Mouse (Mus musculus) hindbrain, embryonic 16.5 days (tissue): ENCODE results near the gene Zfp282. TPM values are rescaled to one million over a fixed set of nuclear protein-coding genes. Genes with fewer than 3 reads are reported as not detected.

Source experiments
- ATAC-seq: fragments of 200-750 bp; cut with Nextera tagmentation; 2 replicates; pipeline ENCODE4 v1.8.0; 2017; ENCODE audit warnings: moderate TSS enrichment, moderate library complexity
- H3K27ac ChIP-seq: fragments of 300-500 bp; sonication (generic); 2 replicates; pipeline ENCODE4 v1.5.1; 2014; ENCODE audit warnings: low read depth, mild to moderate bottlenecking, control low read depth, low read length, moderate library complexity
- H3K27me3 ChIP-seq: fragments of 300-500 bp; sonication (generic); replicated peaks from 2 replicates; pipeline ENCODE4 v1.6.1; 2014; ENCODE audit warnings: low read length; ENCODE audit not compliant: control insufficient read depth, insufficient read depth
- H3K36me3 ChIP-seq: fragments of 300-500 bp; sonication (generic); 2 replicates; pipeline ENCODE4 v1.6.1; 2014; ENCODE audit warnings: mild to moderate bottlenecking, low read length, moderate library complexity, mixed read lengths; ENCODE audit not compliant: control insufficient read depth, insufficient read depth
- H3K4me1 ChIP-seq: fragments of 300-500 bp; sonication (generic); 2 replicates; pipeline ENCODE4 v1.6.1; 2014; ENCODE audit warnings: low read depth, low read length; ENCODE audit not compliant: control insufficient read depth, insufficient read depth
- H3K4me2 ChIP-seq: fragments of 300-500 bp; sonication (generic); 2 replicates; pipeline ENCODE4 v1.6.1; 2014; ENCODE audit warnings: mild to moderate bottlenecking, low read length, control low read depth, moderate library complexity
- H3K4me3 ChIP-seq: fragments of 300-500 bp; sonication (generic); 2 replicates; pipeline ENCODE4 v1.5.1; 2014; ENCODE audit warnings: mild to moderate bottlenecking, low read length, control low read depth, moderate library complexity
- H3K9ac ChIP-seq: fragments of 300-500 bp; sonication (generic); 2 replicates; pipeline ENCODE4 v1.6.1; 2014; ENCODE audit warnings: low read depth, mild to moderate bottlenecking, control low read depth, low read length, moderate library complexity
- H3K9me3 ChIP-seq: fragments of 300-500 bp; sonication (generic); 2 replicates; pipeline ENCODE4 v1.6.1; 2014; ENCODE audit warnings: mild to moderate bottlenecking, low read length, moderate library complexity; ENCODE audit not compliant: control insufficient read depth
- WGBS: fragments of 180-500 bp; shearing (Covaris S2); extraction: QIAGEN DNeasy Blood & Tissue Kit; methylation state at CpG from one replicate; pipeline ENCODE4 v1.1.7; 2014; 5-methylcytosine and 5-hydroxymethylcytosine counted together
- polyA plus RNA-seq: library from polyadenylated mRNA; unstranded; fragments of >200 nt; fragmentation: Nextera tagmentation; extraction: Ambion mirVana; gene quantifications from 2 replicates; pipeline ENCODE4 v1.2.1, GENCODE M21; 2015

Gene Zfp282
- 20.9 and 22.9 TPM in 2 replicates for polyA plus RNA-seq

- H3K4me2 ChIP-seq: peak within 1 kb of the TSS; percentile 75
- no peaks in the 10 kb centered on the region for H3K9me3 ChIP-seq
- peaks cover 10% of the 10 kb centered on the region for H3K36me3 ChIP-seq
- H3K4me3 ChIP-seq: peak within 1 kb of the TSS; percentile 89
- ATAC-seq: no peak
- peaks cover 16% of the 10 kb centered on the region for H3K4me1 ChIP-seq
- no peaks in the 10 kb centered on the region for H3K27me3 ChIP-seq
- H3K27ac ChIP-seq: peak within 1 kb of the TSS; percentile 96
- peak within 1 kb of the TSS; percentile 97 for H3K9ac ChIP-seq
- 6% methylated on average over 9 of the region's 9 CpGs for WGBS
Observed at GRCm38 (mm10) chr6:47877058-47877457, at the start of gene Zfp282. TSS of gene Zfp282 (plus strand) at chr6:47877204.

DNA sequence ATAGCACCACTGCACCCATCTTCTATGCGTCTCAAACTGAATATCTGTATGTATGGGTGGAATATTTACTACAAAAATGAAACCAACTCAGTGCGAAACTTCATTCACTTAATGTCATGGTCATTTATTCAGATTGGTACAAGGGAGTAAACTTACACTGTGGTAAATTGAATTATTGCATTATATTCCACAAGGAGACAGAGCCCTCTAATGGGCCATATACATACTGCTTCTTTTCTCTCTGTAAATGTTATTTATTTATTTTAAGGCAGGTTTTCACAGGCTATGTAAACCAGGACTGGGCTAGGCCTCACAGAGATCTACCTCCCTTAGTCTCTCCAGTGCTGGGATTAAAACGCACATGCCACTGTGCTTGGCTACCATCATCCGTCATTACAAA, 49.5 kb upstream of the Zfp282 start:
- no peak overlapping the region for H3K4me2 ChIP-seq
- H3K27me3 ChIP-seq: no peaks in the 10 kb centered on the region
- no peak overlapping the region for H3K9ac ChIP-seq
- peaks cover 13% of the 10 kb centered on the region for H3K4me1 ChIP-seq
- ATAC-seq: no peak
- H3K9me3 ChIP-seq: no peaks in the 10 kb centered on the region
- no peak overlapping the region for H3K4me3 ChIP-seq
- H3K36me3 ChIP-seq: peaks cover 17% of the 10 kb centered on the region
- 90% methylated on average over 4 of the region's 4 CpGs for WGBS
- no peak overlapping the region for H3K27ac ChIP-seq

DNA sequence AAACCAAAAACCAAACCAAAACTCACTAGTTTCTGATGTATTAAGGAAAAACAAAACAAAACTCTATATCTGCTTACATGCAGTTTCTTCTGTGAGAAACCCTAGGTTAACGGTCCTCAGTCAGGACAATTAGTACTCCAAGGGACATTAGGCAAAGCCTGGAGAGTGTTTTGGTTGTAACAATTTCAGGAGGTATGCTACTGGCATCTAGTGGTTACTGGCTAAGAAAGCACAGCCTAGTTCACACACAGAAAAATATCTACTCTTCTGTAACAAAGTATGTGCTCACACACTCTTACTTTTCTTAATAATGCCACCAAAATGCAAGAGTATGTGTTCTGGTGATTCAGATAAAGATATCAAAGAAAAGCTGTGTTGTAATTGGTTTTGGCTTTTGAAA, 48.1 kb upstream of the Zfp282 start:
- Histone ChIP-seq H3K4me3 (peak overlapping the region; percentile 94), H3K9ac (no peak overlapping the region), H3K27me3 (no peaks in the 10 kb centered on the region; the same call in 1 of the 2 replicates), H3K9me3 (no peaks in the 10 kb centered on the region), H3K36me3 (peaks cover 8% of the 10 kb centered on the region), H3K4me2 (peak overlapping the region; percentile 57), H3K27ac (no peak overlapping the region), H3K4me1 (peaks cover 13% of the 10 kb centered on the region)
- ATAC-seq: no peak
- 16% methylated on average over 1 of the region's 1 CpGs for WGBS

- peak; percentile 95 for ATAC-seq
- Histone ChIP-seq H3K36me3 (no peaks in the 10 kb centered on the region; the same call in 1 of the 2 replicates), H3K4me2 (peak within 1 kb of the TSS; percentile 57), H3K27ac (peak within 1 kb of the TSS; percentile 96), H3K4me3 (peak within 1 kb of the TSS; percentile 94), H3K4me1 (peaks cover 13% of the 10 kb centered on the region), H3K27me3 (no peaks in the 10 kb centered on the region; the same call in 1 of the 2 replicates), H3K9ac (peak within 1 kb of the TSS; percentile 98), H3K9me3 (no peaks in the 10 kb centered on the region)
- WGBS: 1% methylated on average over 63 of the region's 64 CpGs
Observed at GRCm38 (mm10) chr6:47830104-47831078, 46.6 kb upstream of the Zfp282 start, which contains the start of gene Zfp786. TSS of gene Zfp786 (minus strand) at chr6:47830867.

DNA sequence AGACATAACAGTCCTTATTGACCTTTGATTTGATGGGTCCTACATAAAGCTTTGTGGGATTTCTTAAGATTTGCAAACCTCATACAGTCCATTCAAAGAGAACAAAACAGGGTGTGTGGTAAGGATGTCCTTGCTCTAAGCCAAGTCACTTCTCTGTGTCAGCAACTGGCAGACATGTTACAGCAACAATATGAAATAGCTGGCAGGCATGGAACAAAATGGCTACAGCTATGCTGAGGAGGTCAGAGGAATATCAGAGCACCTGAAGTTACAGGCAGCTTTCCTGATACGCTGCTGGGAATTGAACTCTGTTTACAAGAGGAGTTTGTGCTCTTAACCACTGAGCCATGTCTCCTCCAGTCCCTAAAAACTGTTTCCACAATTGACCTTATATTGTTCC, 44.8 kb upstream of the Zfp282 start:
- Histone ChIP-seq H3K27ac (no peak overlapping the region), H3K27me3 (no peaks in the 10 kb centered on the region; the same call in 1 of the 2 replicates), H3K4me2 (no peak overlapping the region), H3K9me3 (no peaks in the 10 kb centered on the region), H3K36me3 (no peaks in the 10 kb centered on the region), H3K4me1 (peaks cover 18% of the 10 kb centered on the region), H3K9ac (no peak overlapping the region), H3K4me3 (no peak overlapping the region)
- 61% methylated on average over 1 of the region's 1 CpGs for WGBS
- ATAC-seq: no peak

DNA sequence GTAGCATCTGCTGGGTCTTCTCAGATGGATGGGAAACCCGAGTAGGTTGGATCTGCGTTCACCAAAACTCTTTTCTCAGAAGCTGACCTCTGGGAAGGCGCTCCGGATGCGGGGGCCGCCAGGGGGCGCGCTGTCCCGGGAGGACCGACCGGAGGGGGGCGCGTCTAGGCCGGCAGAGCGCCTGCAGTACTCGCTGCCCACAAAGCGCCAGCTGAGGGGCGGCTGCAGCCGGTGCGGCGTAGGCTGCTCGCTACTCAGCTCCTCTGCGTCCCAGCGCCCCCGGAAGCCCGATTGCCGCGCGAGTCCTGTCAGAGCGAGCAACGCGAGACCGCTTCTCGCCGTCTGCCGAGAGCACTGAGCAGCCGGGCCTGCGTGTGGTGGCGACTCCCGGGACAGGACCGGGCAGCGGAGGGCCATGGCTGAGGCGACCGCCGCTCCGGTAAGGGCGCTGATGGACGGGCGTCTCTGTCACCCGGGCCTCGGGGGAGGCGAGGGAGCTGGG, 41.5 kb upstream of the Zfp282 start, which contains the start of gene Zfp398:
TSS of gene Zfp398 (plus strand) at position 180 of the 502 bp plus-strand sequence.
- Histone ChIP-seq H3K9ac (peak within 1 kb of the TSS; percentile 92), H3K36me3 (no peaks in the 10 kb centered on the region), H3K27ac (peak within 1 kb of the TSS; percentile 98), H3K4me1 (peaks cover 16% of the 10 kb centered on the region), H3K27me3 (no peaks in the 10 kb centered on the region; the same call in 1 of the 2 replicates), H3K4me3 (peak within 1 kb of the TSS; percentile 96), H3K4me2 (peak within 1 kb of the TSS; percentile 79), H3K9me3 (no peaks in the 10 kb centered on the region)
- peak; percentile 94 for ATAC-seq
- under 1% methylated on average over 37 of the region's 52 CpGs for WGBS

DNA sequence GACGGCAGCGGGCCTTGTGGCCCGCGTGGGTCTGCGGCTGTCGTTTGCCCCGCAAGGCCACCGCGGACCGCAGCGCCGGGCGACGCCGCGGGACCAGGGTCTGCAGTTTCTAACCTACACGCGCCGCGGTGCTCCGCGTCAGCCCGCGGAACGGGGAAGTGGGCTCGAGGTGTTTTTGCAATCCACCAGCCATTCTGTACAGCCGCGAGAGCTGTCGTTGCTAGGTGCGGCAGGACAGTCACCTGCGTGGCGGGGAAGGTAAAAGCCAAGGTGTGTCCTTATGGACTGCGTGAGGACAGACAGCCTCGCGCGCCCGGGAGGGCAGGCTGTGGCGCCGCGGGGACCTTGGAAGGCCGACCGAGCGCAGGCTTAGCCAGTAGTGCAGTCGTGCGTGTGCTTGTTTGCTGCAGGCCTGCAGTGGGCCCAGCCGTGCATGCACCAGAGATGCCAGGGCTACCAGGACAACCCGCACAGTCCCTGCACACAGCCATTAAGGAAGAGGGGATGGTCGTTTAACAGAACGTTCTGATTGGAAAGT, 41.0 kb upstream of the Zfp282 start:
- Histone ChIP-seq H3K4me3 (peak overlapping the region; percentile 96), H3K4me2 (peak overlapping the region; percentile 79), H3K27ac (peak overlapping the region; percentile 98), H3K27me3 (no peaks in the 10 kb centered on the region; the same call in 1 of the 2 replicates), H3K36me3 (peaks cover 4% of the 10 kb centered on the region; the same call in 1 of the 2 replicates), H3K9me3 (no peaks in the 10 kb centered on the region), H3K9ac (peak overlapping the region; percentile 92), H3K4me1 (peaks cover 12% of the 10 kb centered on the region)
- under 1% methylated on average over 49 of the region's 49 CpGs for WGBS
- peak; percentile 84 for ATAC-seq

DNA sequence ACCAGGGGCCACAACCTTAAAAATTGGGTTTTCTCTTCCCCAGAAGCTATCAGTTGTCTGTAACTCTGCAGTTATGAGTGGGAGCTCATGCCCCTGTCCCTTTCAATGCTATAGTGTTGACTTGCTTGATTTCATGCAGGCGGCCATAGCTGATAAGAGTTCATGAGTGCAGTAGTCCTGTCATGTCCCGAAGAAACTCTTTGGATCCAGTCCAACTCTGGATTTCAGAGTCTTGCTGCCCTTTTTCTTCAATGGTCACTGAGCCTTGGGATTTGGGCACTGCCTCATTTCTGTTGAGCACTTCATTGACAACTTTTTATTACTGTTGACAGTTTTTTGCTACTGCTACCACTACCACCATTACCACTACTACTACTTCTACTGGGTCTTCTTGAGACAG, 39.4 kb upstream of the Zfp282 start:
- Histone ChIP-seq H3K9me3 (no peaks in the 10 kb centered on the region), H3K27ac (no peak overlapping the region), H3K4me3 (no peak overlapping the region), H3K4me2 (no peak overlapping the region), H3K4me1 (peaks cover 12% of the 10 kb centered on the region), H3K27me3 (no peaks in the 10 kb centered on the region; the same call in 1 of the 2 replicates), H3K36me3 (peaks cover 4% of the 10 kb centered on the region), H3K9ac (no peak overlapping the region)
- 85% methylated on average over 2 of the region's 2 CpGs for WGBS
- no peak for ATAC-seq

- no peak for ATAC-seq
- WGBS: 97% methylated on average over 1 of the region's 1 CpGs
- no peak overlapping the region for H3K9ac ChIP-seq
- H3K27me3 ChIP-seq: no peaks in the 10 kb centered on the region
- H3K27ac ChIP-seq: no peak overlapping the region
- no peak overlapping the region for H3K4me2 ChIP-seq
- no peaks in the 10 kb centered on the region for H3K9me3 ChIP-seq
- H3K4me1 ChIP-seq: peaks cover 12% of the 10 kb centered on the region
- H3K36me3 ChIP-seq: peaks cover 4% of the 10 kb centered on the region
- no peak overlapping the region for H3K4me3 ChIP-seq
Observed at GRCm38 (mm10) chr6:47841077-47841476, 35.9 kb upstream of the Zfp282 start.
